Mouse (Mus musculus): ENCODE results near the gene Nell1.

Gene Nell1

DNA sequence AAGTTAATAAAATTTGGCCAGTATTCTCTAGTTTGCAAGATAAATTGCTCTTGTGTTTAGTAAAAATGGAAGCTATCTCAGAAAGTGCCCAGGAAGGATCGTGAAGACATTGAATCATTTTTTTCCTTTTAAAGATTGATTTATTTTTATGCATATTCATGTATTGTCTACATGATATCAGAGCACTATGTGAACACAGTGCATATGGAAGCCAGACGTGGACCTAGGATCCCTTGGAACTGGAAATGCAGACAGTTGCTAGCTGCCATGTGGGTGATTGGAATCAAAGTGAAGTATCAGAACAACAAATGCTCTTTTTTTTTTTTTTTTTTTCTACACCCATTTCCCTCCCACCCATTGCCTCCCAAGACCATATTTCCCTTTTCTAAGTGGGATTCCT lies 79.0 kb downstream of the Nell1 start:
- DNase-seq = no peak

DNA sequence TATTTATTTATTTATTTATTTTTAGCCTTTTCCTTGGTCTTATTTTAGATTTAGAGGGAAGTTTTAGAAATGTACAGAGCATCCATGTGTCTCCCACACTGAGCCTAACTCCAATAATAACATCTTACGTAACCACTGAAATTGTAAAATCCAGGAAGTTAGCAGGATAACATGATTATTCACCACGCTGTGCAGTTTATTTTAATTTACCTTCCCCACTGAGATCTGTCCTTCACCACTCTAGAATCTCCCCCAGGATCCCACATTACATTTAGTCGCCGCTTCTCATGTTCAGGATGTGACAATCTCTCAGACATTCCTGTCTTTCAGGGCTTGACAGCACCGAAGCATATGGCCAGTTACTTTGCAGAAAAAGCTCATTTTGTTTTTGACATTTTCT lies 119.8 kb downstream of the Nell1 start:
- no peak for DNase-seq

GRCm38 (mm10) chr7:50105612-50106321 lies 131.1 kb downstream of the Nell1 start:
- no peak for DNase-seq

DNA sequence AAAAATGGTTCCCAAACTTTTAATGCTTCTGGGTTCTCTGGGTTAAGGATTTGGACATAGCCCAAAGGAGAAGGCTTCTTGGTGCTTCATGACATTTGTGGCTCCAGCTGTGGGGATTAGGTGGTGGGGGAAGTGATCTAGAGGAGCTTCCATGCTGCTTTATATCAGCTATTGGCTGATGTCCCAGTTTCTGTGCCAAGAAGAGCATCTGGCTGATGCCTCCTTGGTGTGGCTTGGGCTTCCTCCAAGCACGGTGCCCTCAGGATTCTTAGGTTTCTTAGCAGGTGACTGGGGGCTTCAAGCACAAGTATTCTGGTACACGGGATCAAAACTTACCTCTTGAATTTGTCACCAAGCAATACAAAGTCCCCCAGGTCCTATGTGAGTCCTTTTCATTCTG lies 132.6 kb downstream of the Nell1 start:
- no peak for DNase-seq

- DNase-seq = no peak
Observed at GRCm38 (mm10) chr7:50118348-50118747, 143.7 kb downstream of the Nell1 start.

- no peak for DNase-seq
Observed at GRCm38 (mm10) chr7:50137706-50138105, 163.0 kb downstream of the Nell1 start.

GRCm38 (mm10) chr7:50149326-50149725 lies 174.7 kb downstream of the Nell1 start:
- no peak for DNase-seq

DNA sequence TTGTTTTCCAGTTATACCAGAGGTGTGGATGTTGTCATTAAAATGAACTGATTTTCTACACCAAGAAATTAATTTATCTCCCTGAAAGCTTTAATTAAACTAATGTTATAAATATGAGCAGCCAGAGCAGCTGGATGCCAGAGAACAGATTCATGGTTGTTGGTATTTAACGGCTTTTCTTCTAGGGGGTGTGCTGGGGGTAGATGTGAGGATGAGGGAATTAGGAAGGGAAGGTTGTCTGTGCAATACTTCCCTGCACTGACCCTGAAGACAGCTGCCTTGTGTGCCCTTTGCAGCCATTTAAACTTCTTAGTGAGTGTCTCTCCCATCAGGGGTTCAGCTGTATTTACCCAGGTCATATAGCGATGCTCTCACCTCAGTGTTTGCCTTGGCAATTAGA lies 176.2 kb downstream of the Nell1 start:
- DNase-seq = no peak

GRCm38 (mm10) chr7:50153618-50154017 lies 179.0 kb downstream of the Nell1 start:
- DNase-seq = no peak

DNA sequence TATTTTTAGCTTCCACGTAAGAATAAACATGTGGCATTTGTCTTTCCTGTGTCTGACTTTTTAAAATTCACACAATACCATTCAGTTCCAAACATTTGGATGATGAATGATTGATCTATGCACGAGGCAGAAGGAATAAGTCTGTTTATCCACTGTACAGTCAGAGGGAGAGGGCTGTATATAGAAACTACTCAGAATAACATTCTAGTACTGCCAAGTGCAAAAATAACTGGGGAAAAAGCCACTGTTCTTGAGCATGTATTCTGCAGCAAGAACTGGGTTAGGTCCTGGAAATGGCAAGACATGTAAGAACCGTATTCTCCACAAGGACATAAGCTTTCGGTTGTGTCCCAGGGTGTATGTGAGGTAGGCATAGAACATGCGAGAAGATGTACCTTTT lies 187.9 kb downstream of the Nell1 start:
- DNase-seq = no peak

GRCm38 (mm10) chr7:50168778-50169177 lies 194.1 kb downstream of the Nell1 start:
- DNase-seq = no peak

GRCm38 (mm10) chr7:50186306-50186705 lies 211.6 kb downstream of the Nell1 start:
- DNase-seq = no peak

- DNase-seq = no peak
Observed at GRCm38 (mm10) chr7:50193955-50194354, 219.3 kb downstream of the Nell1 start.

DNA sequence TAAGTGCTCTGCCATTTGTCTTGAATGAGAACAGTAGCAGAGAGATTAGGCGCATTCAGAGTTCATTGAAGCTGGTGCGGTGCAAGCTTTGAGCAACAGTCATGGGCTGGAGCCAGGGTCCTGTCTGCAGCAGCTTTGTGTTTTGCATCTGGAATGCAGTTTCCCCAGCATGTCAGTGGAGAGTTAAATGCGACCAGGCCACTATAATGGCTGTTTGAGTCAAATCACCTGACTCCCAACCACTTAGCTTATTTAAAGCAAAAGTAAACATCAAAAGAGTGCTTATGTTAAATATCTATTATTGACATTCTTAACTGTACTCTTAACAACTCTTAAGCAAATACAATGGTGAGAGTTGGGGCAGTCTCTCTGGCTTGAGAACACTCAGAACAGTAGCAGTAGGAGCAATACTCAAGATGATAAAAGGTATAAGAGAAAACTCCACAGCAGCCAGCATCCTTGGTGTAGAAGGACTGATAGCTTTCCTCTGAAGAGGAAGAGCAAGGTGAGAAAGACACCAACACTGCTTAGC lies 220.5 kb downstream of the Nell1 start:
- DNase-seq = no peak

DNA sequence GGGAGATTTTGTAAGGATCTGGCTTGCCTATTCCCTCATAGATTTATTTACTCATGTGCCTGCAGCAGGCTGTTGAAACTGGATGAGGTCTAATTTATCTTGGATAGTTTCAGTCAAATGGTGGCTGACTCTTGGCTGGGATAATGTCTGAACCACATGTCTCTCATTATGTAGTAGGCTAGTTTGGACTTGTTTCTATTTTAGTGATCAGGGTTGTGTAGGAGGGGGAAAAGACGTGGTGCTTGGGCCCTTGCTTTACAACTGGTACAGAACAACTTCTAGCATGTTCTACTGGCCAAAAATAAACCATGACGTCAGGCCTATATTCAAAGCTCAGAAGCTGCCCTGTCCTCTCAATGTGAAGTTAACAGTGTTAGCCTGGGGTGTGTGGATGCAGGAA lies 230.6 kb downstream of the Nell1 start:
- no peak for DNase-seq

DNA sequence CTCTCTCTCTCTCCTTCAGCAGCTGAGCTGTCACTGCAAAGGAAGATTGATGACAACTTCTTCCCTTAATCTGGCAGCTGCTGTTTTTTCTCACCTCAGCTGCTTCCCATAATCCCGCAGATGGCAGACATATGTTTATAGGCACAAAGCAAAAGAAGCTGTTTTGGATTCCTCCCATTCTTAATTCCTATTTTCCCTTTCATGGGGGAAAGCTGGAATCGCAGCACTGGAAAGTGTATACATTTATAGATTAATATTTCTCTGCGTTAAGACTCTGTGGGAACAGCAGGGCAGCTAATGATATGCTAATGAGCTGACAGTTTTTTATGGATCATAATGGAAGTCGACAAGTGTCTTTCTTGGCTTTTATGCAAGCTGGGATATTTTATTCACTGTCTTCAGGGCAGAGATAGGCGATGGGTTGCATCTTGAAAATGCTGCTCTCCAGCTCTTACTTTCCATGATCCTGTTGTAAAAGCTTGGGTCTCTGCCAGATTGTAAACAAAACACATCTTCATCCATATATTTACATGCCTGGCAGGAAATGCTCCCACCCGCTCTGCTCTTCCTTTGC lies 236.1 kb downstream of the Nell1 start:
- no peak for DNase-seq

DNA sequence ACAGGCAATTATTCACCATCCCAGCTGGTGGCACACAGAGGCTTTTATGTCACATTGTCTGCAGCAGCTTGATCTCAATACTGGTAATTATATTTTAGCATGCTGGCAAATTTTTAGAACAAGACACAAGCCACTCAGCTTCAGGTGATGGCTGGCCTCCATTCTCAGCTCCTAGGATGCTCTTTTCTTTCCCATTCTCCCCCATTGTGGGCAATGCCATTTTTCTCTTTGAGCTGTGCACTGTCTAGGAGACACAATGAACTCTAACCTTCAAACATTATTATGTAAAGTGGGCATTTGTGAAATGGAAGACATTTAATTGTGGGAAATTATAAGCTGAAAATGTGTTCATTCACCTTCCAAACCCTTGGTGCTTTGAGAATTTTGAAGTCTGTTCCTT lies 247.2 kb downstream of the Nell1 start:
- no peak for DNase-seq

GRCm38 (mm10) chr7:50226621-50227020 lies 252.0 kb downstream of the Nell1 start:
- no peak for DNase-seq

DNA sequence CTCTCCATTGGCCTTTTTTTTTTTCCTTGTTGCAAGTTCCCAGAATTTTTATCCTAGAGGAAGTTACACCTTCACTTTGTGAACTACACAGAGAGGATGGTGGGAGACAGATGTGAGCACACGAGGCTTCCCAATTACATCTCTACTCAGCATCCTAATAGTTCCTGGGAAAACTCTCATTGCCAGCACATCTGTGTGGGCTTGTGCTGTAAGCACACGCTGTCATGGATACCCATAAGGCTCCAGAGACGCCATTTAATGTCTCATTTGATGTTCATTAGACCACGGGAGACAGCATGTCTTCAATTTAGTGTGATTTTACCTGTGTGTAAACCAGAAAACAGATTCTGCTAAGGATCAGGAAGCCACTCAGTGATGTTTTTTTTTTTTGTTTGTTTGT lies 253.6 kb downstream of the Nell1 start:
- no peak for DNase-seq

- no peak for DNase-seq
Observed at GRCm38 (mm10) chr7:50241213-50241612, 266.5 kb downstream of the Nell1 start.

DNA sequence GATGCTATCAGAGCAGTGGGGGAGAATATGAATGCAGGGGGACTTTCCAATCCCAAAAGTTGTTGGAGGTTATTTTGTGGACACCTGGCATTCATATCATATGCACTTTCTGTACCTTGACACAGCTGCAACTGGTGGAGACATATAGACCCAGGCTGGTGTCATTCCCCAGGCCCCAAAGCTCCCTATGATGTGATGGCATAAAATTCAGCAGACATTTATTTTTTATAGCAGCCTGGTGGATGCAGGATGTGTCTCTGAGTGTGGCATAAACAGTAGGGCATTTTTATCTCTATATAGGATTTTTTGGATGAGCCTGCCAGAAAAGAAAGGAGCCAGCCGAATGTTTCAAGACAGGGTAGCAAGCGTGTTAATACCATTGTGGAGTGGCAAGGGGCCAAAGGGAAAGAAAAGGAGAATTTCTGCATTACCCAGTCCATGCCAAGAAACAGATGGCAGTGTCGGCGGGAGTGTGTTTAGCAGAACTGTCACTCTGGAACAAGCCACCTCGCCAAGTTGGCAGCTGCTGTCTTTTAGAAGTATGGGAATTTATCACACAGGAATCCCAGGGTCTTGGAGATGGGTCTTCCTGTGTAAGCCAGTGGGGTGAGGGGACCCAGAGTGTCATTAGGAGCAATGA lies 267.1 kb downstream of the Nell1 start:
- no peak for DNase-seq

- no peak for DNase-seq
Observed at GRCm38 (mm10) chr7:50253166-50253565, 278.5 kb downstream of the Nell1 start.

DNA sequence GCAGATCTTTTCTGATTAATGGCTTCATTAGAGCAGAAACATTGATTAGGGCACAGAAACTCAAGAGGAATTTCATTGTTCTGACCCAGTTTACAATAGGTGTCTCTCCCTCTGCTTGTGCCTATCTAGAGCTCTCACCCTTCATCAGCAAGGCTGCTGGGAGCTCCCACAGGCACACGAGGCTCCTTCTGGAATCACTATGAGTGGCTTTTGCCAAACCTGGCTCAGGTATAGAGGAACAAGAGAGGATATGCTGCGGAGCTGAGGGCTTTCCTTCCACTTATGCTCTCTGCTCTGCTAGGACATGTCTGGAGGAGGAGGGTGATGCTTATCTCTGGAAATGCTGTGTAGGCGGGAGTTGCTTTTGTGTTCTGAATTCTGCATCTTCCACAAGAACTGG lies 285.4 kb downstream of the Nell1 start:
- no peak for DNase-seq

GRCm38 (mm10) chr7:50295508-50295907 lies 320.8 kb downstream of the Nell1 start:
- DNase-seq = no peak
